ENCODE assay signal across 19 mouse cellular contexts in genomic region chr16:14468841-14469240, GRCm38 (mm10).
"Had no signal": no experiment of that assay in that cellular context is flagged by ENCODE, and none has a peak within 500 bp of the region (broad histone marks: within the 10 kb centered on the region; RNA-seq: fewer than 3 reads in every experiment).

No protein-coding gene starts in this region.

- DNase-seq: kidney, adult 2 months; kidney, postnatal 25 days; layer of hippocampus, postnatal 36 days; liver, embryonic 13.5 days; lung, adult 2 months; lung, postnatal 14 days; lung, postnatal 4 days; midbrain, embryonic 14.5 days; right cerebral cortex, postnatal 14 days; spleen, adult 18-20 months; thymus, adult 18-20 months; thymus, postnatal 25 days had no signal

- H3K4me1 ChIP-seq: limb, embryonic 12.5 days; limb, embryonic 15.5 days; liver, embryonic 13.5 days; stomach, embryonic 15.5 days had no signal

- H3K27me3 ChIP-seq: limb, embryonic 12.5 days; limb, embryonic 15.5 days; liver, embryonic 13.5 days; stomach, embryonic 15.5 days had no signal

- H3K27ac ChIP-seq: kidney, postnatal 0 days; left cerebral cortex, adult 2 months; limb, embryonic 12.5 days; limb, embryonic 15.5 days; liver, embryonic 13.5 days; stomach, embryonic 15.5 days had no signal

- ATAC-seq: intestine, postnatal 0 days had no signal

- H3K9ac ChIP-seq: limb, embryonic 12.5 days; limb, embryonic 15.5 days; liver, embryonic 13.5 days; stomach, embryonic 15.5 days had no signal

- H3K9me3 ChIP-seq: limb, embryonic 12.5 days; limb, embryonic 15.5 days; liver, embryonic 13.5 days; stomach, embryonic 15.5 days had no signal

- H3K4me3 ChIP-seq: left cerebral cortex, adult 2 months; limb, embryonic 12.5 days; limb, embryonic 15.5 days; liver, embryonic 13.5 days; stomach, embryonic 15.5 days had no signal

- H3K4me2 ChIP-seq: limb, embryonic 12.5 days; limb, embryonic 15.5 days; liver, embryonic 13.5 days; midbrain, embryonic 11.5 days; stomach, embryonic 15.5 days had no signal
